Mouse (Mus musculus): ENCODE measurements around the gene Erv3.

The Erv3 gene

GRCm38 (mm10) chr2:131859721-131860120, at the start of gene Erv3:
Gene Erv3, minus strand, starts transcription at chr2:131859747.
- no peak for DNase-seq (ENCODE audit: low spot score)

- no peak for DNase-seq (ENCODE audit: low spot score)
Observed at GRCm38 (mm10) chr2:131908906-131909305, 49.4 kb upstream of the Erv3 start.

- DNase-seq (ENCODE audit: low spot score): no peak
Observed at GRCm38 (mm10) chr2:131908351-131908861, 48.9 kb upstream of the Erv3 start.

- DNase-seq (ENCODE audit: low spot score): no peak
Observed at GRCm38 (mm10) chr2:131907311-131907710, 47.8 kb upstream of the Erv3 start.

GRCm38 (mm10) chr2:131906846-131907245, 47.3 kb upstream of the Erv3 start:
- DNase-seq (ENCODE audit: low spot score): no peak

GRCm38 (mm10) chr2:131906266-131906665, 46.7 kb upstream of the Erv3 start:
- no peak for DNase-seq (ENCODE audit: low spot score)

- no peak for DNase-seq (ENCODE audit: low spot score)
Observed at GRCm38 (mm10) chr2:131905776-131906175, 46.2 kb upstream of the Erv3 start.

- DNase-seq (ENCODE audit: low spot score): no peak
Observed at GRCm38 (mm10) chr2:131905025-131905424, 45.5 kb upstream of the Erv3 start.

- no peak for DNase-seq (ENCODE audit: low spot score)
Observed at GRCm38 (mm10) chr2:131902867-131903266, 43.3 kb upstream of the Erv3 start.

- no peak for DNase-seq (ENCODE audit: low spot score)
Observed at GRCm38 (mm10) chr2:131902423-131902822, 42.9 kb upstream of the Erv3 start.

GRCm38 (mm10) chr2:131897336-131898109, 38.0 kb upstream of the Erv3 start:
- no peak for DNase-seq (ENCODE audit: low spot score)

GRCm38 (mm10) chr2:131896011-131896410, 36.5 kb upstream of the Erv3 start:
- DNase-seq (ENCODE audit: low spot score): no peak

GRCm38 (mm10) chr2:131895106-131895505, 35.6 kb upstream of the Erv3 start:
- DNase-seq (ENCODE audit: low spot score): no peak

GRCm38 (mm10) chr2:131892534-131892933, 33.0 kb upstream of the Erv3 start:
- DNase-seq (ENCODE audit: low spot score): no peak

- no peak for DNase-seq (ENCODE audit: low spot score)
Observed at GRCm38 (mm10) chr2:131888233-131888632, 28.7 kb upstream of the Erv3 start.

- DNase-seq (ENCODE audit: low spot score): no peak
Observed at GRCm38 (mm10) chr2:131886503-131887160, 27.1 kb upstream of the Erv3 start.

GRCm38 (mm10) chr2:131883136-131883535, 23.6 kb upstream of the Erv3 start:
- no peak for DNase-seq (ENCODE audit: low spot score)

- DNase-seq (ENCODE audit: low spot score): no peak
Observed at GRCm38 (mm10) chr2:131881766-131882165, 22.2 kb upstream of the Erv3 start.

- no peak for DNase-seq (ENCODE audit: low spot score)
Observed at GRCm38 (mm10) chr2:131876551-131877265, 17.2 kb upstream of the Erv3 start.

GRCm38 (mm10) chr2:131873376-131873775, 13.8 kb upstream of the Erv3 start:
- no peak for DNase-seq (ENCODE audit: low spot score)

GRCm38 (mm10) chr2:131868983-131869382, 9.4 kb upstream of the Erv3 start:
- no peak for DNase-seq (ENCODE audit: low spot score)

- DNase-seq (ENCODE audit: low spot score): no peak
Observed at GRCm38 (mm10) chr2:131866676-131867075, 7.1 kb upstream of the Erv3 start.
